Mouse (Mus musculus) forebrain, embryonic 11.5 days (tissue): ENCODE data around the gene Ube2v1. TPM values are rescaled to one million over a fixed set of nuclear protein-coding genes. Genes with fewer than 3 reads are reported as not detected.

Experiments
- ATAC-seq: fragments of 200-750 bp; cut with Nextera tagmentation; replicated peaks from 2 replicates; pipeline ENCODE4 v1.8.0; 2017; ENCODE audit warnings: moderate TSS enrichment; ENCODE audit not compliant: low FRiP score
- DNase-seq: peaks from one replicate; pipeline ENCODE4 v3.0.0-alpha.2; 2017; ENCODE audit warnings: low spot score
- H3K27ac ChIP-seq: fragments of 300-500 bp; sonication (generic); 2 replicates; pipeline ENCODE4 v1.5.1; 2014; ENCODE audit warnings: low read depth, low read length
- H3K27me3 ChIP-seq: fragments of 300-500 bp; sonication (generic); 2 replicates; pipeline ENCODE4 v1.6.1; 2014; ENCODE audit warnings: mild to moderate bottlenecking, low read length, mixed read lengths; ENCODE audit not compliant: control insufficient read depth, insufficient read depth
- H3K36me3 ChIP-seq: fragments of 300-500 bp; sonication (generic); 2 replicates; pipeline ENCODE4 v1.6.1; 2014; ENCODE audit warnings: mild to moderate bottlenecking, low read length, moderate library complexity, mixed read lengths; ENCODE audit not compliant: control insufficient read depth, insufficient read depth
- H3K4me1 ChIP-seq: fragments of 300-500 bp; sonication (generic); replicated peaks from 2 replicates; pipeline ENCODE4 v1.6.1; 2014; ENCODE audit warnings: low read length, mixed read lengths; ENCODE audit not compliant: control insufficient read depth, insufficient read depth
- H3K4me2 ChIP-seq: fragments of 300-500 bp; sonication (generic); 2 replicates; pipeline ENCODE4 v1.6.1; 2014; ENCODE audit warnings: low read depth, mild to moderate bottlenecking, low read length, moderate library complexity, mixed read lengths; ENCODE audit not compliant: severe bottlenecking
- H3K4me3 ChIP-seq: fragments of 300-500 bp; sonication (generic); 2 replicates; pipeline ENCODE4 v1.5.1; 2014; ENCODE audit warnings: low read depth, low read length
- H3K9ac ChIP-seq: fragments of 300-500 bp; sonication (generic); 2 replicates; pipeline ENCODE4 v1.6.1; 2014; ENCODE audit warnings: low read length
- H3K9me3 ChIP-seq: fragments of 300-500 bp; sonication (generic); 2 replicates; pipeline ENCODE4 v1.6.1; 2016; ENCODE audit warnings: low read length, mixed read lengths; ENCODE audit not compliant: control insufficient read depth
- WGBS: fragments of 180-500 bp; shearing (Covaris S2); extraction: QIAGEN DNeasy Blood & Tissue Kit; methylation state at CpG from one replicate; pipeline ENCODE4 v1.1.7; 2014; 5-methylcytosine and 5-hydroxymethylcytosine counted together
- polyA plus RNA-seq: library from polyadenylated mRNA; unstranded; fragments of >200 nt; fragmentation: Nextera tagmentation; extraction: Ambion mirVana; gene quantifications from 2 replicates; pipeline ENCODE4 v1.2.1, GENCODE M21; 2014

Ube2v1 gene
- polyA plus RNA-seq, 1 experiment from 2014 or later = 333 TPM

DNA sequence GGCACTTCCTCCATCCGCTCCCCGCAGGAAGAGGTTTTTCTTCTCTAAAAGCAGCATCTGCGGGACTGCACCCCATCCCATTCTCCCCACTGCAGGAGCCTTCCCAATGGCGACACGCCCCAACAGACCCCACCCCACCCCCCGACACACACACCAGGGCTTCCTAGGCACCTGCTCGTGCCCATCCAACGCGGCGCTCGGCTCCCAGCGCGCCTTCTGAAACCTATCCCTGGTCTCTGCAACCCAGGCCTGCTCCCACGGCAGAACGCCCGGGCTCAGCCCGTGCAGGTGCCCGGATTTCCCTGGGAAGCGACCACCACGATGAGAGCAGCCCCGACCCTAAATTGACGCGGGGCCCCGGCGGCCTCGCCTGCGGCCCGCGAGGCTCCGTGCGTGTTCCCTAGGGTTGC is 709 bp downstream of the Ube2v1 start:
- no peaks in the 10 kb centered on the region for H3K27me3 ChIP-seq
- no peaks in the 10 kb centered on the region for H3K9me3 ChIP-seq
- no peaks in the 10 kb centered on the region for H3K36me3 ChIP-seq
- ATAC-seq = peak; percentile 19
- no peak for DNase-seq
- WGBS = 0% methylated on average over 31 of the region's 31 CpGs
- H3K9ac ChIP-seq = peak overlapping the region; percentile 88
- H3K4me1 ChIP-seq = peaks cover 14% of the 10 kb centered on the region
- H3K4me3 ChIP-seq = peak overlapping the region; percentile 90
- H3K4me2 ChIP-seq = peak overlapping the region; percentile 76
- peak overlapping the region; percentile 61; the same call in 1 of the 2 replicates for H3K27ac ChIP-seq

DNA sequence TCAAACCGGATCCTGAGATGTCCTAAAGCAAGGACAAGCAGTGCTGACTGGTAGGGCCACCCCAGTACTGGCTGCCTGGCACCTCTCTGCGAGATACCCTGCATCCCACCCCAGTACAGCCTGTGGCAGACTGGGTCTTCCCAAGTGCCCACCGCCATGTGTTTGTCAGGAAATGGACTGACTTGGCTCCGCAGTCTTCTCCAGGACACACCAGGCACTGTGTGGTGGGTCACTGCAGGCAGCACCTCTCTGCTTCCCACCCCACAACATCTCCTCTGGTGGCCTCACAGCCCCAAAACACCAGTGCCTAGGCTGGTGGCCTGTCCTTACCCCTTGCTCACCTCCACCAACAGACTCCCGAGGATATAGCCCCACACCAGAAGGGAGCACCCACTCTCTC is 1.5 kb downstream of the Ube2v1 start:
- Histone ChIP-seq H3K27me3 (no peaks in the 10 kb centered on the region), H3K4me3 (peak overlapping the region; percentile 90), H3K27ac (0 out of 2 replicates have a peak overlapping the region, but pooled peaks have one; percentile 2), H3K4me2 (peak overlapping the region; percentile 76), H3K36me3 (no peaks in the 10 kb centered on the region), H3K9ac (peak overlapping the region; percentile 88), H3K9me3 (no peaks in the 10 kb centered on the region), H3K4me1 (peaks cover 14% of the 10 kb centered on the region)
- DNase-seq = no peak
- 75% methylated on average over 5 of the region's 5 CpGs for WGBS
- ATAC-seq = no peak

DNA sequence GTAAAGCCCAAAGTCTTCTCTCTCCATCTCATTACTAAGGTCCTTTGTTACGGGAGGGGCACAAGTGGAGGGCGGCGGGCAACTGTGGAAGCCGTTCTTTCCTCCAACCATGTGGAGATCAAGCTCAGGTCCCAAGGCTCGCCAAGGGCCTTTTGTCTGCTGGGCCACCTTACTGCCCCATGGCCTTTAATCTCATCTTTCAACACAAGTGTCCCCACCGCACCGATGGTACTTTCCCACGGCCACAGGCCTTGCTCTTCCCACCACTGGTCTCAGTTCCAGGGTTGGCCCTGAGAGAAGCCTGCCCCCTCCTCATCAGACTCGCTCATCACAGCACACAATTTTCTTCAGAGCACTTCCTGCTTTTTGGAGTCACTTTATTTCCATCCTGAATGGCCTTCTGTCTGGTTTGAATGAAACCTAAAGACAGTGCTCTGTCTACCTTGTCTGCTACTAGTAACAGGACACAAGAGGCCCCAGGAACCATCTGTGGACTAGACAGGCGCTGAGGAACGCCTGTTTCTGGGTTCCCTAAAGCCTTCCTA is 2.2 kb downstream of the Ube2v1 start:
- H3K9me3 ChIP-seq = no peaks in the 10 kb centered on the region
- no peak overlapping the region for H3K4me3 ChIP-seq
- peak overlapping the region; percentile 88; the same call in 1 of the 2 replicates for H3K9ac ChIP-seq
- no peaks in the 10 kb centered on the region for H3K36me3 ChIP-seq
- 75% methylated on average over 11 of the region's 11 CpGs for WGBS
- peak overlapping the region; percentile 76 for H3K4me2 ChIP-seq
- no peak overlapping the region; the same call in 1 of the 2 replicates for H3K27ac ChIP-seq
- no peak for ATAC-seq
- H3K27me3 ChIP-seq = no peaks in the 10 kb centered on the region
- peaks cover 14% of the 10 kb centered on the region for H3K4me1 ChIP-seq
- DNase-seq = no peak

DNA sequence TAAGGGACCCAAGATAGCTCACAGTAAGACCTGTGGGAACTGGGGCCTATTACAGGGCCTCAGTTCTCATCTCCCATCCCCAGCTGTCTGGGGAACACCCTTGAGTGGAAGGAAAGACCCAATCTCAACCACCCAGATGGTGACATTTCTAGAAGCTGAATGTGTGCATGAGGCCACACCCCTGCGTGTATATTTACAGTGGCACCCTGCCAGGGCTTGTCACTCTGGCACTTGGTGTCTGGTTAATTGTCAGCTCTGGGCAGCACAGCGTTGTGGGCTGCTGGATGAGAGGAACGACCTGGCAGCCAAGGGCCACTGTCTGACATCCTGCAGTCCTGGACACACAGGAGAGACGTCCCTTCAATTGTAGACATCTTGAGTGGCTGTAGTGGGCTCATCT is 3.0 kb downstream of the Ube2v1 start:
- Histone ChIP-seq H3K9me3 (no peaks in the 10 kb centered on the region), H3K36me3 (no peaks in the 10 kb centered on the region), H3K27ac (no peak overlapping the region), H3K4me1 (peaks cover 14% of the 10 kb centered on the region), H3K4me3 (no peak overlapping the region), H3K9ac (no peak overlapping the region), H3K27me3 (no peaks in the 10 kb centered on the region), H3K4me2 (no peak overlapping the region)
- no peak for DNase-seq
- 85% methylated on average over 4 of the region's 4 CpGs for WGBS
- no peak for ATAC-seq

DNA sequence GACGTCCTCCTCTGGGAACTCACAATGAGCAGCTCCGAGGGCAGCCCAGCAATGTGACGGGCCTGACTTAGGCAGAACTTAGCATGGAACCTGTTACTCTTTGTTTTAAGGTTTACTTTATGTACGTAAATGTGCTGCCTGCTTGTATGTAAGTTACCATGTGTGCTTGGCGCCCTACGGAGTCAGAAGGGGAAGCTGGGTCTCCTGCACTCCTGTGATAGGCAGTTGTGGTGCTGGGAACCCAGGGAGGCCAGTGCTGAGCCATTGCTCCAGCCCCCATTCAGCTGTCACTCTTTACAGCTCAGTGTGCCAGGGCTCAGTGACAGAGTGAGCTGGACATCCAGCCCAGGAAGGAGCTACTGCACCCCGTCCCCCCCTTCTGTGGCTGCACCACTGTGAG is 4.9 kb downstream of the Ube2v1 start:
- H3K4me3 ChIP-seq = no peak overlapping the region
- no peaks in the 10 kb centered on the region for H3K9me3 ChIP-seq
- no peak overlapping the region for H3K9ac ChIP-seq
- no peak for DNase-seq
- H3K4me2 ChIP-seq = no peak overlapping the region
- no peak for ATAC-seq
- H3K27ac ChIP-seq = no peak overlapping the region
- 92% methylated on average over 7 of the region's 7 CpGs for WGBS
- no peaks in the 10 kb centered on the region for H3K27me3 ChIP-seq
- no peaks in the 10 kb centered on the region for H3K36me3 ChIP-seq
- H3K4me1 ChIP-seq = peaks cover 13% of the 10 kb centered on the region

DNA sequence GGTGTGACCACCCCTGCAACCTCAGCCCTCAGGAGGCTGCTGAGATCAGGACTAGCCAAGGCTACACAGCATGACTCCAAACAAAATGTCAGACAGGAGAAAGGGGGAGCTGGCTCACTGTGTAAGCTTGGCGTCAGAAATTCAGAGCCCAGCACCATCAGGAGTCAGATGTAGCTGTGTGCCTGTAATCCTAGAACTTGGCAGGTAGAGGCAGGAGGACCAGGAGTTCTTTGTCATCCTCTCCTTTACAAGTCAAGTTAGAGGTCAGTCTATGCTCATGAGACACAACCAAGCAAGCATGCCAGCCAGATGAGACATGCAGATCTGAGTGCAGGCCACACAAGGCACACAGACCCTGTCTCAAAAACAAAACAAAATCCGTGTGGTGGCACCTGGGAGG is 6.2 kb downstream of the Ube2v1 start:
- no peak overlapping the region for H3K9ac ChIP-seq
- H3K4me1 ChIP-seq = peaks cover 12% of the 10 kb centered on the region
- no peaks in the 10 kb centered on the region for H3K27me3 ChIP-seq
- H3K4me2 ChIP-seq = no peak overlapping the region
- no peak overlapping the region for H3K27ac ChIP-seq
- H3K36me3 ChIP-seq = no peaks in the 10 kb centered on the region
- DNase-seq (no peak), ATAC-seq (no peak)
- no peak overlapping the region for H3K4me3 ChIP-seq
- H3K9me3 ChIP-seq = no peaks in the 10 kb centered on the region
- WGBS = 63% methylated on average over 2 of the region's 2 CpGs

DNA sequence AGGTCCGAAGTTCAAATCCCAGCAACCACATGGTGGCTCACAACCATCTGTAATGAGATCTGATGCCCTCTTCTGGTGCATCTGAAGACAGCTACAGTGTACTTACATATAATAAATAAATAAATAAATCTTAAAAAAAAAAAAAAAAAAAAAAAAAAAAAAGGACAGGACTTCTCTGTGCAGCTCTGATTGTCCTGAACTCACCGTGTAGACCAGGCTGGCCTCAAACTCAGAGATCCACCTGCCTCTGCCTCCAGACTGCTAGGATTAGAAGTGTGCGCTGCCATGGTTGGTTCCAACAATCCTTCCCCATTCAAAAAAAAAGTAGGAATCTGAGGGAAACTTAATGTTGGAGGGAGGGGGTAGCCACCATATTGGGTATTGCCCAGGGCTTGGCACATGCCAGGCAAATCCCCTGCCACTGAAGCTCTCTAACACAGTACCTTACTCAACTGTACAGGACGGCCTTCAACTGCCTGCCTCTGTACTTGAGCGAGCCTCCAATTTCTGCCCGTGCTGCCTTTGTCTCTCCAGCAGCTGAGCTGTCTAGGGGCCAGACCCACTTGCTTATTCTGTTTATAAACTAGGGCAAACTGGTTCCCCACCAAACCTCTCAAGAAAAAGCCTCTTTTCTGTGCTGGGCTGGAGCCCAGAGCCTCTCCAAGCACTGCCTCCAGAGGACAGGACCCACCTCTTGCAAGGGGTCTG is 7.4 kb downstream of the Ube2v1 start:
- no peak for ATAC-seq
- Histone ChIP-seq H3K27me3 (no peaks in the 10 kb centered on the region), H3K4me1 (0 out of 2 replicates have a peak, but pooled peaks cover 1% of the 10 kb centered on the region), H3K36me3 (no peaks in the 10 kb centered on the region), H3K4me3 (no peak overlapping the region), H3K27ac (no peak overlapping the region), H3K4me2 (no peak overlapping the region), H3K9ac (no peak overlapping the region), H3K9me3 (no peaks in the 10 kb centered on the region)
- no peak for DNase-seq
- WGBS = 97% methylated on average over 6 of the region's 6 CpGs

DNA sequence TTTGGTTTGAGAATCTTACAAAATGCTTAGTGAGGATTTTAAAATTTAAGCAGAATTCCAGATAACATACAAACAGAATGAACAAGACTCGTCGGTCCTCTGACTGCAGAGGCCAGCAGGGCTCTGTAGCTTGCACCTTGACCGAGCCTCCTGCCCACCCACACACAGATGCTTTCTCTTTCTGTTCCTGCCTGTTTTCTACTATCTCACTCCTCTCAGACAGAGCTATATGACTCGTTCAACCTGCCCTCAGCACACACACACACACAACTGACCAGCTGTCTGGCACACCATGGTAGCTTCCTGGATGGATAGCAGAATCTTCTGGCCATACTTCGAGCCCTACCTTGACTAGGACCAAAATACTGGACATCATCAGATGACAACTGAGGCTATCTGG is 8.9 kb downstream of the Ube2v1 start:
- 0 out of 2 replicates have a peak, but pooled peaks cover 1% of the 10 kb centered on the region for H3K4me1 ChIP-seq
- 90% methylated on average over 5 of the region's 5 CpGs for WGBS
- no peak overlapping the region for H3K27ac ChIP-seq
- no peaks in the 10 kb centered on the region for H3K9me3 ChIP-seq
- H3K4me3 ChIP-seq = no peak overlapping the region
- no peaks in the 10 kb centered on the region for H3K27me3 ChIP-seq
- DNase-seq = no peak
- H3K4me2 ChIP-seq = no peak overlapping the region
- no peaks in the 10 kb centered on the region for H3K36me3 ChIP-seq
- H3K9ac ChIP-seq = no peak overlapping the region
- ATAC-seq = no peak

DNA sequence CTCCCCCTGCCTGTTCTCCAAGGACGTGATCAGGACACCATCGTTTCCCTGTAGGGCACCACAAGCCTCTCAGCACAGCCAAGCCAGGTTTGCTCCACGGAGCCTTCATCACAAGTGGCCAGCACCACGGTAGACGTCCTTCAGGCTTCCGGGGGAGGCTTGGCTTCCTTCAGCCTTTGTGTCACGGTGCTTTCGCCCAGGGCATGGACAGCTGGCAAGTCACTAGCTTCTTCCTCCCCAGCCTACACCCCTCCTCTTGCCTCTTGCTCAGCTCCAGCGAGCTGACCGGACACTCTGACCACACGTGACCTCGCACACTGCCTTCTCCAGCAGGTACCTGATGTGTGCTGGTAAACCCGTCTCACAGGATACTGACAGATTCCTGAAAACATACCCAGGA is 9.5 kb downstream of the Ube2v1 start:
- no peak for ATAC-seq
- Histone ChIP-seq H3K4me3 (no peak overlapping the region), H3K4me1 (0 out of 2 replicates have a peak, but pooled peaks cover 1% of the 10 kb centered on the region), H3K9me3 (no peaks in the 10 kb centered on the region), H3K4me2 (no peak overlapping the region), H3K36me3 (no peaks in the 10 kb centered on the region), H3K9ac (no peak overlapping the region), H3K27me3 (no peaks in the 10 kb centered on the region), H3K27ac (no peak overlapping the region)
- 85% methylated on average over 13 of the region's 13 CpGs for WGBS
- no peak for DNase-seq
